Mouse (Mus musculus): ENCODE measurements at regions not wholly inside any gene's neighbourhood (a gene's known extent, or its start where the extent isn't known, plus 50 kb on each side); places are given as distances from the start of the nearest gene placed in this dataset.

- no peaks in the 10 kb centered on the region for H3K36me3 ChIP-seq
- no peak overlapping the region for H3K27ac ChIP-seq (replicated peaks)
- no peak for ATAC-seq (ENCODE audit: low FRiP score, low read depth)
- H3K9ac ChIP-seq, result no peak overlapping the region
- no peak overlapping the region for H3K4me2 ChIP-seq
- no peaks in the 10 kb centered on the region for H3K27me3 ChIP-seq
- H3K4me3 ChIP-seq, result no peak overlapping the region
- H3K9me3 ChIP-seq, result no peaks in the 10 kb centered on the region
- peaks cover 13% of the 10 kb centered on the region for H3K4me1 ChIP-seq (replicated peaks)
- 90% methylated on average over 12 of the region's 12 CpGs for WGBS
These were observed 201.6 kb upstream of the Hs6st1 start for GRCm38 (mm10) chr1:35866643-35867042.

GRCm38 (mm10) chr1:35869381-35870143 lies 198.6 kb upstream of the Hs6st1 start:
- no peak overlapping the region for H3K9ac ChIP-seq
- H3K4me2 ChIP-seq, result peak overlapping the region; percentile 50
- peak overlapping the region; percentile 18 for H3K4me3 ChIP-seq
- peak; percentile 96 for ATAC-seq (ENCODE audit: low FRiP score, low read depth)
- H3K36me3 ChIP-seq, result no peaks in the 10 kb centered on the region
- peaks cover 13% of the 10 kb centered on the region for H3K4me1 ChIP-seq (replicated peaks)
- no peaks in the 10 kb centered on the region for H3K9me3 ChIP-seq
- H3K27ac ChIP-seq (replicated peaks), result peak overlapping the region; percentile 48; the same call in 1 of the 2 replicates
- 20% methylated on average over 17 of the region's 17 CpGs for WGBS
- no peaks in the 10 kb centered on the region for H3K27me3 ChIP-seq

- H3K4me2 ChIP-seq, result peak overlapping the region; percentile 50
- H3K36me3 ChIP-seq, result no peaks in the 10 kb centered on the region
- no peaks in the 10 kb centered on the region for H3K9me3 ChIP-seq
- H3K4me1 ChIP-seq (replicated peaks), result peaks cover 13% of the 10 kb centered on the region
- H3K27ac ChIP-seq (replicated peaks), result no peak overlapping the region
- WGBS, result 63% methylated on average over 9 of the region's 9 CpGs
- no peaks in the 10 kb centered on the region for H3K27me3 ChIP-seq
- ATAC-seq (ENCODE audit: low FRiP score, low read depth), result no peak
- H3K4me3 ChIP-seq, result no peak overlapping the region
- H3K9ac ChIP-seq, result no peak overlapping the region
These were observed 197.9 kb upstream of the Hs6st1 start for GRCm38 (mm10) chr1:35870144-35870827.

GRCm38 (mm10) chr1:35873038-35873437 lies 195.2 kb upstream of the Hs6st1 start:
- H3K36me3 ChIP-seq, result no peaks in the 10 kb centered on the region
- H3K4me1 ChIP-seq (replicated peaks), result peaks cover 13% of the 10 kb centered on the region
- H3K4me3 ChIP-seq, result no peak overlapping the region
- H3K9me3 ChIP-seq, result no peaks in the 10 kb centered on the region
- H3K27ac ChIP-seq (replicated peaks), result no peak overlapping the region
- ATAC-seq (ENCODE audit: low FRiP score, low read depth), result no peak
- WGBS, result 93% methylated on average over 2 of the region's 2 CpGs
- H3K27me3 ChIP-seq, result no peaks in the 10 kb centered on the region
- H3K9ac ChIP-seq, result no peak overlapping the region
- no peak overlapping the region for H3K4me2 ChIP-seq

GRCm38 (mm10) chr1:35875210-35875811 lies 192.9 kb upstream of the Hs6st1 start:
- no peak for ATAC-seq (ENCODE audit: low FRiP score, low read depth)
- Histone ChIP-seq H3K27ac (replicated peaks) (0 out of 2 replicates have a peak overlapping the region, but pooled peaks have one; percentile 5), H3K27me3 (no peaks in the 10 kb centered on the region), H3K4me1 (replicated peaks) (peaks cover 11% of the 10 kb centered on the region), H3K4me2 (no peak overlapping the region), H3K9me3 (no peaks in the 10 kb centered on the region), H3K9ac (no peak overlapping the region), H3K4me3 (no peak overlapping the region), H3K36me3 (no peaks in the 10 kb centered on the region)
- WGBS, result 59% methylated on average over 11 of the region's 11 CpGs

GRCm38 (mm10) chr1:35878426-35878825 lies 189.8 kb upstream of the Hs6st1 start:
- WGBS, result 74% methylated on average over 4 of the region's 4 CpGs
- Histone ChIP-seq H3K9ac (no peak overlapping the region), H3K36me3 (no peaks in the 10 kb centered on the region), H3K4me3 (no peak overlapping the region), H3K27me3 (no peaks in the 10 kb centered on the region), H3K4me2 (no peak overlapping the region), H3K9me3 (no peaks in the 10 kb centered on the region), H3K27ac (replicated peaks) (no peak overlapping the region), H3K4me1 (replicated peaks) (0 out of 2 replicates have a peak, but pooled peaks cover 9% of the 10 kb centered on the region)
- ATAC-seq (ENCODE audit: low FRiP score, low read depth), result no peak

GRCm38 (mm10) chr1:35879388-35880093 lies 188.7 kb upstream of the Hs6st1 start:
- no peak overlapping the region for H3K27ac ChIP-seq (replicated peaks)
- no peak for ATAC-seq (ENCODE audit: low FRiP score, low read depth)
- WGBS, result 67% methylated on average over 11 of the region's 11 CpGs
- no peak overlapping the region for H3K4me2 ChIP-seq
- H3K9ac ChIP-seq, result no peak overlapping the region
- H3K4me1 ChIP-seq (replicated peaks), result 0 out of 2 replicates have a peak, but pooled peaks cover 9% of the 10 kb centered on the region
- H3K27me3 ChIP-seq, result no peaks in the 10 kb centered on the region
- H3K4me3 ChIP-seq, result no peak overlapping the region
- H3K36me3 ChIP-seq, result no peaks in the 10 kb centered on the region
- no peaks in the 10 kb centered on the region for H3K9me3 ChIP-seq

GRCm38 (mm10) chr1:35880562-35881265 lies 187.5 kb upstream of the Hs6st1 start:
- H3K4me1 ChIP-seq (replicated peaks), result 0 out of 2 replicates have a peak, but pooled peaks cover 9% of the 10 kb centered on the region
- no peaks in the 10 kb centered on the region for H3K36me3 ChIP-seq
- no peak for ATAC-seq (ENCODE audit: low FRiP score, low read depth)
- 88% methylated on average over 6 of the region's 6 CpGs for WGBS
- H3K9ac ChIP-seq, result no peak overlapping the region
- H3K27ac ChIP-seq (replicated peaks), result no peak overlapping the region
- no peak overlapping the region for H3K4me3 ChIP-seq
- no peak overlapping the region for H3K4me2 ChIP-seq
- H3K27me3 ChIP-seq, result no peaks in the 10 kb centered on the region
- H3K9me3 ChIP-seq, result no peaks in the 10 kb centered on the region

- 80% methylated on average over 4 of the region's 4 CpGs for WGBS
- H3K4me2 ChIP-seq, result no peak overlapping the region
- no peak overlapping the region for H3K9ac ChIP-seq
- H3K27me3 ChIP-seq, result no peaks in the 10 kb centered on the region
- no peaks in the 10 kb centered on the region for H3K9me3 ChIP-seq
- 0 out of 2 replicates have a peak, but pooled peaks cover 9% of the 10 kb centered on the region for H3K4me1 ChIP-seq (replicated peaks)
- no peak overlapping the region for H3K27ac ChIP-seq (replicated peaks)
- no peak for ATAC-seq (ENCODE audit: low FRiP score, low read depth)
- H3K4me3 ChIP-seq, result no peak overlapping the region
- H3K36me3 ChIP-seq, result no peaks in the 10 kb centered on the region
These were observed 186.7 kb upstream of the Hs6st1 start for GRCm38 (mm10) chr1:35881521-35881920.

- no peaks in the 10 kb centered on the region for H3K36me3 ChIP-seq
- no peak overlapping the region for H3K4me3 ChIP-seq
- H3K27ac ChIP-seq (replicated peaks), result no peak overlapping the region
- no peaks in the 10 kb centered on the region for H3K27me3 ChIP-seq
- H3K9ac ChIP-seq, result no peak overlapping the region
- no peak for ATAC-seq (ENCODE audit: low FRiP score, low read depth)
- no peak overlapping the region for H3K4me2 ChIP-seq
- H3K4me1 ChIP-seq (replicated peaks), result 0 out of 2 replicates have a peak, but pooled peaks cover 9% of the 10 kb centered on the region
- WGBS, result 30% methylated on average over 1 of the region's 1 CpGs
- H3K9me3 ChIP-seq, result no peaks in the 10 kb centered on the region
These were observed 186.1 kb upstream of the Hs6st1 start for GRCm38 (mm10) chr1:35882101-35882500.

- ATAC-seq (ENCODE audit: low FRiP score, low read depth), result no peak
- Histone ChIP-seq H3K27ac (replicated peaks) (no peak overlapping the region), H3K36me3 (no peaks in the 10 kb centered on the region), H3K27me3 (no peaks in the 10 kb centered on the region), H3K9ac (no peak overlapping the region), H3K4me3 (no peak overlapping the region), H3K4me2 (no peak overlapping the region), H3K9me3 (no peaks in the 10 kb centered on the region), H3K4me1 (replicated peaks) (no peaks in the 10 kb centered on the region)
- WGBS, result 60% methylated on average over 19 of the region's 19 CpGs
These were observed 178.3 kb upstream of the Hs6st1 start for GRCm38 (mm10) chr1:35889731-35890499.

All from hindbrain, embryonic 15.5 days (tissue).